30 mouse cellular contexts compared by ENCODE assay signal in genomic region chr7:3384807-3385319, GRCm38 (mm10). TPM values are rescaled to one million over a fixed set of nuclear protein-coding genes. Genes with fewer than 3 reads are reported as not detected.
DNase-seq lines count a peak whose midpoint lies in the region; TF ChIP-seq lines count a peak whose summit lies in the region.
"Had no signal": no experiment of that assay in that cellular context is flagged by ENCODE, and none has a peak within 500 bp of the region (broad histone marks: within the 10 kb centered on the region; RNA-seq: fewer than 3 reads in every experiment).

No protein-coding gene starts in this region.

- H3K27ac ChIP-seq in left cerebral cortex, adult 2 months = 0 out of 2 replicates have a peak overlapping the region, but pooled peaks have one; percentile 28
- H3K27ac ChIP-seq: embryonic facial prominence, embryonic 10.5 days; embryonic facial prominence, embryonic 13.5 days; forebrain, embryonic 12.5 days; forebrain, embryonic 15.5 days; heart, adult 2 months; heart, embryonic 10.5 days; heart, embryonic 13.5 days; hindbrain, embryonic 12.5 days; hindbrain, embryonic 15.5 days had no signal

- DNase-seq in adrenal gland, adult 2 months = peak; percentile 42
- DNase-seq in adrenal gland, adult 18-20 months (ENCODE audit: low spot score in 2 of 2) = no peak
- no peak for DNase-seq in left cerebral cortex, adult 2 months (ENCODE audit: extremely low spot score in 1 of 2, low spot score in 2 of 2)
- DNase-seq in left cerebral cortex, postnatal 4 days = no peak
- peak; percentile 47 for DNase-seq in NIH3T3 (ENCODE audit: low read depth)
- no peak for DNase-seq in right cerebral cortex, postnatal 10 days (ENCODE audit: low spot score in 2 of 2)
- DNase-seq in heart, postnatal 10 days = no peak
- DNase-seq: adrenal gland, postnatal 14 days; cerebellum, adult 11-12 months; cerebellum, adult 8-10 months; cerebellum, postnatal 10 days; cerebellum, postnatal 36 days; embryo, embryonic 11 days; gastrocnemius, postnatal 10 days; gastrocnemius, postnatal 36 days; heart, adult 2 months had no signal

- intact Hi-C loops in left cerebral cortex, adult 2 months (cut with DNase I) = no loop called here
- intact Hi-C loops in left cerebral cortex, postnatal 4 days (cut with DNase I) = no loop called here
- intact Hi-C loops in heart, postnatal 10 days (cut with DNase I) = loop anchor here (5.0 kb wide), 1 partner anchor 327 kb away; no protein-coding TSS in a partner anchor

- H3K4me3 ChIP-seq in left cerebral cortex, adult 2 months = no peak overlapping the region
- H3K4me3 ChIP-seq: embryonic facial prominence, embryonic 10.5 days; embryonic facial prominence, embryonic 13.5 days; erythroblast, embryonic 14.5 days; forebrain, embryonic 12.5 days; forebrain, embryonic 15.5 days; heart, adult 2 months; heart, embryonic 10.5 days; heart, embryonic 13.5 days; hindbrain, embryonic 12.5 days; hindbrain, embryonic 15.5 days had no signal

- no peak for TF ChIP-seq CTCF in left cerebral cortex, adult 2 months (IDR thresholded peaks at IDR 0.05)

RNA-seq across cellular contexts. Expression of gene Cacng8, which starts 5.6 kb away (rescaled TPM):
- 1 to 10 TPM; 2.7 to 6.9 TPM for total RNA-seq in adrenal gland, adult 2 months (2021)
- polyA plus RNA-seq in adrenal gland, adult 2 months (2012; rRNA removed) = 4.5 and 5.6 TPM in 2 replicates
- total RNA-seq in adrenal gland, adult 18-20 months (2021) = 1 to 10 TPM; 1.7 to 3.5 TPM
- total RNA-seq in left cerebral cortex, adult 2 months (2021) = 100 to 1,000 TPM; 176 to 186 TPM
- total RNA-seq in left cerebral cortex, postnatal 4 days (2021) = 100 to 1,000 TPM; 102 to 111 TPM
- total RNA-seq in heart, postnatal 10 days (2021) = not detected
- total RNA-seq: gastrocnemius, adult 18-20 months; gastrocnemius, postnatal 36 days; granulocyte monocyte progenitor cell, adult 5-6 weeks; heart, adult 2 months; heart, postnatal 25 days; hematopoietic stem cell, adult 5-6 weeks had no signal
- polyA plus RNA-seq: erythroblast, embryonic 14.5 days; heart, adult 2 months had no signal

RNA-seq across cellular contexts. Expression of gene Cacng6, which starts 39.1 kb away (rescaled TPM):
- total RNA-seq in adrenal gland, adult 2 months (2021) = under 1 TPM in 1 of 2 experiments, not detected in 1; 0.38 TPM
- polyA plus RNA-seq in adrenal gland, adult 2 months (2012; rRNA removed) = 0.26 TPM in 1 of 2 replicates, not detected in the other
- not detected for total RNA-seq in adrenal gland, adult 18-20 months (2021)
- total RNA-seq in left cerebral cortex, adult 2 months (2021) = 1 to 10 TPM; 1.2 TPM
- 1 to 10 TPM in 1 of 2 experiments, under 1 TPM in 1; 0.91 to 1.2 TPM for total RNA-seq in left cerebral cortex, postnatal 4 days (2021)
- total RNA-seq in heart, postnatal 10 days (2021) = 1 to 10 TPM; 1.9 to 2.0 TPM
- total RNA-seq: adrenal gland, postnatal 14 days; granulocyte monocyte progenitor cell, adult 5-6 weeks; hematopoietic stem cell, adult 5-6 weeks had no signal
- polyA plus RNA-seq: erythroblast, embryonic 14.5 days; hindbrain, embryonic 15.5 days; intestine, embryonic 14.5 days had no signal

RNA-seq across cellular contexts. Expression of gene Cacng7, which starts 52.1 kb away (rescaled TPM):
- total RNA-seq in adrenal gland, adult 2 months (2021) = 10 to 100 TPM in 1 of 2 experiments, 1 to 10 TPM in 1; 9.1 to 14.2 TPM
- 11.4 and 14.8 TPM in 2 replicates for polyA plus RNA-seq in adrenal gland, adult 2 months (2012; rRNA removed)
- 10 to 100 TPM in 1 of 2 experiments, 1 to 10 TPM in 1; 8.9 to 16.6 TPM for total RNA-seq in adrenal gland, adult 18-20 months (2021)
- total RNA-seq in left cerebral cortex, adult 2 months (2021) = 100 to 1,000 TPM; 180 to 201 TPM
- total RNA-seq in left cerebral cortex, postnatal 4 days (2021) = 100 to 1,000 TPM; 111 to 123 TPM
- 1 to 10 TPM; 7.7 to 9.7 TPM for total RNA-seq in heart, postnatal 10 days (2021)
- total RNA-seq: granulocyte monocyte progenitor cell, adult 5-6 weeks; hematopoietic stem cell, adult 5-6 weeks had no signal
- polyA plus RNA-seq: erythroblast, embryonic 14.5 days had no signal

Comparison
In these comparisons a context has a peak if more than half of its experiments do, and no peak if none do; other contexts are left out.
1. DNase-seq: peak in adrenal gland, adult 2 months (single experiment) and NIH3T3 (single experiment); none in adrenal gland, adult 18-20 months (0 of 2), left cerebral cortex, adult 2 months (0 of 2), left cerebral cortex, postnatal 4 days (single experiment), right cerebral cortex, postnatal 10 days (0 of 2) and heart, postnatal 10 days (0 of 2).
2. RNA of gene Cacng8, which starts 5.6 kb away (total RNA-seq): 176 to 186 TPM in left cerebral cortex, adult 2 months and 102 to 111 TPM in left cerebral cortex, postnatal 4 days; 2.7 to 6.9 TPM in adrenal gland, adult 2 months, 1.7 to 3.5 TPM in adrenal gland, adult 18-20 months and not detected in heart, postnatal 10 days; every median in the first group is over 10 times any median in the second.
3. RNA of gene Cacng7, which starts 52.1 kb away (total RNA-seq): 180 to 201 TPM in left cerebral cortex, adult 2 months and 111 to 123 TPM in left cerebral cortex, postnatal 4 days; 8.9 to 16.6 TPM in adrenal gland, adult 18-20 months, 9.1 to 14.2 TPM in adrenal gland, adult 2 months and 7.7 to 9.7 TPM in heart, postnatal 10 days; every median in the first group is over 4 times any median in the second.